Mouse (Mus musculus): ENCODE measurements around the gene Hyal6. TPM values are rescaled to one million over a fixed set of nuclear protein-coding genes. Genes with fewer than 3 reads are reported as not detected.

The Hyal6 gene
- polyA plus RNA-seq (2012; rRNA removed; ENCODE audit: low replicate concordance): not detected in 2 replicates

GRCm38 (mm10) chr6:24732945-24733344, at the start of gene Hyal6:
Hyal6 (plus strand) TSS chr6:24733245.

GRCm38 (mm10) chr6:24748029-24748428, 15.0 kb downstream of the Hyal6 start, which contains the start of gene Hyal4:
Hyal4 (plus strand) TSS chr6:24748329.

GRCm38 (mm10) chr6:24790888-24791287, 57.8 kb downstream of the Hyal6 start, which contains the start of gene Spam1:
Spam1 (plus strand) TSS chr6:24791188.

Other genes with a start within 250 kb of the Hyal6 start
- 0.08 TPM in 1 of 2 replicates, not detected in the other for gene Iqub, start 218.2 kb upstream of the Hyal6 start, polyA plus RNA-seq (2012; rRNA removed; ENCODE audit: low replicate concordance)
- gene Ndufa5, start 205.2 kb upstream of the Hyal6 start, polyA plus RNA-seq (2012; rRNA removed; ENCODE audit: low replicate concordance): 4.1 TPM in 2 replicates
- not detected in 2 replicates for gene Asb15, start 205.1 kb upstream of the Hyal6 start, polyA plus RNA-seq (2012; rRNA removed; ENCODE audit: low replicate concordance)
- gene Lmod2, start 135.5 kb upstream of the Hyal6 start, polyA plus RNA-seq (2012; rRNA removed; ENCODE audit: low replicate concordance): not detected in 2 replicates
- 17.4 and 43.5 TPM in 2 replicates for gene Wasl, start 68.2 kb upstream of the Hyal6 start, polyA plus RNA-seq (2012; rRNA removed; ENCODE audit: low replicate concordance)
- gene Hyal4, start 15.1 kb downstream of the Hyal6 start, polyA plus RNA-seq (2012; rRNA removed; ENCODE audit: low replicate concordance): not detected in 2 replicates
- not detected in 2 replicates for gene Spam1, start 57.9 kb downstream of the Hyal6 start, polyA plus RNA-seq (2012; rRNA removed; ENCODE audit: low replicate concordance)
- not detected in 2 replicates for gene Hyal5, start 124.8 kb downstream of the Hyal6 start, polyA plus RNA-seq (2012; rRNA removed; ENCODE audit: low replicate concordance)
- gene Tmem229a, start 223.1 kb downstream of the Hyal6 start, polyA plus RNA-seq (2012; rRNA removed; ENCODE audit: low replicate concordance): 0.03 and 4.9 TPM in 2 replicates